Mouse (Mus musculus) megakaryocyte, embryonic 14.5 days (primary cell): ENCODE measurements around the gene Gm28635.

Experiments
- FLI1 ChIP-seq: IDR thresholded peaks from 2 replicates; pipeline ENCODE4 v1.6.1; 2012; ENCODE audit warnings: low read length, inconsistent platforms, mixed read lengths
- GATA1 ChIP-seq: IDR thresholded peaks from 3 replicates; pipeline ENCODE4 v1.6.1; 2012; ENCODE audit warnings: mixed read lengths, low read length, inconsistent platforms, borderline replicate concordance

DNA sequence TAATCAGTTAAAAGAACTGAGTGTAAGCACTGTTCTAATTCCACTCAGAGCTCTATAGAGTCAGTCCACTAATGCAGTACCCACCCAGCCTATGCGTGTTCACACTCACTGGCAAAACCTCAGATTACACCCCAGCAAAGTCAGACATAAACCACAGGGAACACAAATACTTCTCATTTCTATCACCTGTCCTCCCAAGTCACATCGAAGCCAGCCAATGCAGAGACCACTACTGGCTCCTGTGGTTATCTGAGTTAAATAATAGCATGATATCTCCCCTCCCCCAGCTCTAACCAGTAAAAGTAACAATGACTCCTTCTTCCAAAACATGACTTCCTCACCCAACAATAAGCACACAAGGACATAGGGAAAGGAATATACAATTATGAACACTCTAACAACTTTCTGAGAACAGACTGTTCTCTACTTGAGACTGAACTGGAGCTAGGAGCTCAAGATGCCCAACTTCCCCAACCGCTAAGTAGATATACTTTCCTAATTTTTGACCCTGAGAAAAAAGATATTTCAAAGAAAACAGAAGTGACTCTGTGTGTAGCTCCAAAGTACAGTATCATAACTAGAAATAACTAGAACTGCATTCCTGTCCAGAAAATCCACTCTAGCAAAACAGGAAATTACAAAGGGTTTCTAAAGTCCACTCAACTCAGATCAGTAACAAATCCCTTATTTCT, 54.3 kb downstream of the Gm28635 start:
- TF ChIP-seq GATA1 (no peak), FLI1 (no peak)
